Mouse (Mus musculus): ENCODE measurements at regions not wholly inside any gene's neighbourhood (a gene's known extent, or its start where the extent isn't known, plus 50 kb on each side); places are given as distances from the start of the nearest gene placed in this dataset.

DNA sequence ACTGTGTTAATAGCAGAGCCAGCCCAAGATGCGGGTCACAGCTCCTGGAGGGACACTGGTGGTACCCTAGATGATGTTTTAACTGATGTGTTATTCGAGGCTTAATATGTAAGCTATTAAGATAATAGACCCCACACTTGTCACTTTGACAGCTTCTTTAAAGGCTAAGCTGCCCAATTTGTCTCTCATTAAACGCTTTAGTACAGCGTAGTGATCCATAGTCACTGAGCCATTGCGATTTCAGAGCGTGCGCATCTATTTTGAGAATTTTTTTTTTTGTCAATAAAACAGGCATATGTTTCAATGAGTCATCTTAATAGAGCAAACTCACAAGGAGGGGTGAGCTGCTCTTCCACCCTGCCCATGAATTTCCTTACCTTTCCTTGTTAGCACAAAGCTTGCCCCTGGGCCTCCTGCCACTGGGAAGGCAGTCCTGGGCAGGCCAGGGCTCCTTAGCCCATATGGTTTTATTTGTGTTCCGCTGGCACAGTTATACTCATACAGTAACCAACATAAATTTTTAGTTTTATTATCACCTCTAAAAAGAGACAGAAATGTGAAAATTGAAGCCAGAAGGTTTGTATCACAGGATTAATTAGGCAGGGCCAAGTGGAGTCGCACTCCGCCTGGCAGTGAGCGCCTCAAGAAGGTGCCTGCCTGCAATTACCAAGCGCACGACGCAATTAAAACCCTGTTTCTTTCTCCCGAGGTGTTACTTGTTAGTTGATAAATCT lies 294.3 kb downstream of the Etv1 start:
- DNase-seq (ENCODE audit: low spot score) = no peak

DNA sequence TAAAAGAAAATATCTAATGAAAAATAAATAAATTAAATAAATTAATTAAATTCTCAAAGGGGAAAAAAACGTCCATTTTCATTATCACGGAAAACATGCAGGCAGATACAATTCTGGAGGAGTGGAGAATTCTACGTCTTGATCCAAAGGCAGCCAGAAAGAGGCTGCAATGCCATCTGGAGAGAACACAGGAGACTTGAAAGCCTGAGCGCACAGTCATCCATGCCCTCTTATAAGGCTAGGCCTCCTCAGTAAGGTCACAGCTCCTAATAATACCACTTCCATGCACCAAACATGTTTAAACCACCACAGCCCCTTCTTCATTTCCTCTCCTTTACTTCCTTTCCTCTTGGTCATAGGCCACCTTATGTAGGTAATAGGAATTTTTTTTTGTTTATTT lies 307.1 kb downstream of the Etv1 start:
- DNase-seq (ENCODE audit: low spot score) = no peak

DNA sequence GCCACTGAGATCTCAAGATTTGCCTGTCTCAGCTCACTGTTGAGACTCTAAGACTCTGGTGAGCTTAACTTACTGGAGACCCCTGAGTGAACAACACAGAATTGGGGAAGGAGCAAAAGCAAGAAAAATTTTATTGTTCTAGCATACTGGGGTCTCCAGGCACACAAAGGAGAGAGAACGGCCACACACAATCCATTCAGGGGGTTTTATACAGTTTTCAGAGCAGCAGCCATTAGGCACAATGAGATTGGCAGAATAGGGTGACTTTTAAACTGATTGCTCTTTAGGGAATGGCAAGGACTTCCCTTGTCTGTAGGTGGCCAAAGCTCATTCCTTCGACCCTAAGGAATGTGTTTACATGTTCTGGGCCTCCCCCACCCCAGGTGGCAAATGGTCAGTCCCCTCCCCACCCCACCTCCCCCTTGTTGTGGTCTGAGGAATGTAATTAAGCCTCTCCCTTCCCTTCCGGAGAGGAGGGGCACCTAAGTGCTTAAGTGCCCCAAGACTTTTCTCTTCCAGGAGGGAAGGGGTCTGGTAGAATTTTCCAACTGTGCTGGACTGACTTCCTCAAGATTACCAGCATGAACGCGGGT lies 315.6 kb downstream of the Etv1 start:
- no peak for DNase-seq (ENCODE audit: low spot score)

DNA sequence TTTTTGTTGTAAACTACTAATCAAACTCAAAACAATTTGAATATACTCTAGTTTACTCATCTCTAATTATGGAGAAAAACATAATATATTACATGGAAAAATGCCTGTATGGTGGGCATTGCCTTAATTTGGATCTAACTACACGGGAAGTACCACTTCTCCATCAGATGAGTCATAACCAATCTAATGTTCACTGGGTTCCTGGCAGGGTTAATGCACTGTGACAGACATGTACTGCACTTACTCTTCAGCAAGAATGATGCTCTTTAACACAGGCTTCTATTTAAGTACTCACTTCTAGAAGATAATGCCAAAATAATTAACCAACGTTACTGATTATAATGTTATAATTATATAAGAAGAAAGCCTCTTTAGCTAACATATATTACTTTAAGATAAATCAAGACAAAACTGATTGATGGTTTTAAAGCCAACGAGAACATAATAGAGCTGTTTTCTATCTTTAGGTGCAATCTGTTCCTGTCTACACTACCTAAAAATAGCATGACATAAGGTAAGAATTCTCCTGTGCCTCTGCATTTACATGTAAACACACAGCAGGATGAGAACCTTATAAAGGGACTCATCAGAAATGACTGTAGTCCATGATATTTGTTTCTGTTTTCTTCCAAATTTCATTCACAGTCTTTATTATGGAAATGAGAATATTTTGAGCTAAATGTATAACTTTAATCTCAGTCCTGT lies 344.4 kb downstream of the Etv1 start:
- no peak for DNase-seq (ENCODE audit: low spot score)

DNA sequence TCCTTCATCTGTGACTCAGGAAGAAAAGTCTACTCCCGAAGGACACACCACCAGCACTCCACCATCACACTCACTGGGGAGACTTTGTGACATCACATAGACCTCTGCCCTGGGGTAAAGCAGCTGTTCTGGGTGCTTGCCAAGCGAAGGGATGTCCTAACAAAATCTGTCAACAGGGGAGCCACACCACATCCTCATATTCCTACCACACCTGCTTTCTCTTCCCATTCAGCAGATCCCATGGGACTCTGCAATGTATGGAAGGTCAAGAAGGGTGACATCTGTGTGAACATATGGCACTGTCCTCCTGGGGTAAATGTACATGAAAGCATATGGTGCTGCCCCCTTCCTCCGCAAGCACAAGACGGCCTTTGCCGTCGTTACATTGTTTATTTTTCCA lies 375.5 kb downstream of the Etv1 start:
- no peak for DNase-seq (ENCODE audit: low spot score)

DNA sequence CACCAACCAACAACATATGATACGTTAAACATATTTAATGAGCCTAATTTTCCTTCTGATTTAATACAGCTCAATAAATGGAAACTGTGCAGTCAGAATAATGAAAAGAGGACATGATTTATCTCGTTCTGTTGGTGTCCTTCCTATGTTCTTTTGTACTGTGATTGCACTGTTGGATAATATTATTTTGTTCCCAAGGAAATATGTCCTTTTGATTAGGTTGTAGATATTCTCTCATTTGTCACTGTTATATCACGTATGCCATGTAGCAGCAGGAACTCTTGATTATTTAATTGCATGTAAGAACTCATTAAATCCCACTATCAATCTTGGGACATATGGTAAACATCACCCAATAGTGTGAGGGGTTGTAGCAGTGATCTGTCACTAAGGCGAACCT lies 397.8 kb downstream of the Etv1 start:
- DNase-seq (ENCODE audit: low spot score) = no peak

DNA sequence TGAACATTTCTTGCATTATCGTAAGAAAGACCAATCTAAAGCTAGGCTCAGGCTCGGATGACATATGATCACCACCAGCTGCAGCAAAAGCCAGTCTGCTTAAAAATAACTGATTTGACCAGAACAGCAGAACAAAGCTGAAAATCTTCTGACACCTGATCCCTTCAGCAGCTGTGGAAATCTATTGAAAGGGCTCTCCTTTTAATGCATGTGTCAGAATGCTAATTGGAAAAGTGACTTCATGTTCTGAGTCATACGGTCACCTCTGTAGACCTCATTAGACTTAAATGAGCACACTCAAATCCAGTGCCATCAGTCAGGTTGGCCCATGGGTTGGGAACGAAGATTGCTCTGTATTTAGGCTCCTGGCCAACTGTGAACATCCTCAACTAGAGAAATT lies 444.9 kb downstream of the Etv1 start:
- no peak for DNase-seq (ENCODE audit: low spot score)

DNA sequence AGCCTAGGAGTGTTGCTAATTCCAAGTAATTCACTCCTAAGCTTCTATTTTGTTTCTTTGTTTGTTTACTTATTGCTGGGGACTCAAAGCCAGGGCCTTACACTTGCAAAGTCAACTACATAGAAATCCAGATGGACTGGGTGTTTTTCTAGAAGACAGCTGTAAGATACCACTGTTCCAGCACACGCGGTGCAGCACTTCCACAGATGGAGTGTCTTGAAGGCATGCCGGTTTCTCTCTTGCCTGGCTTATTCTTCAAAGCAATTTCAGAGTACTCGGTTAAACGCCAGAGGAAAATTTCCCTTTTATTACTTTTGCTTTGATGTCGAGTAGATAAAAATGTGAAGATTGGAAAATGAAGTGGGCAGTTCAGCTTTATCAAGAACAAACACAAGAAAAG lies 477.4 kb downstream of the Etv1 start:
- no peak for DNase-seq (ENCODE audit: low spot score)

DNA sequence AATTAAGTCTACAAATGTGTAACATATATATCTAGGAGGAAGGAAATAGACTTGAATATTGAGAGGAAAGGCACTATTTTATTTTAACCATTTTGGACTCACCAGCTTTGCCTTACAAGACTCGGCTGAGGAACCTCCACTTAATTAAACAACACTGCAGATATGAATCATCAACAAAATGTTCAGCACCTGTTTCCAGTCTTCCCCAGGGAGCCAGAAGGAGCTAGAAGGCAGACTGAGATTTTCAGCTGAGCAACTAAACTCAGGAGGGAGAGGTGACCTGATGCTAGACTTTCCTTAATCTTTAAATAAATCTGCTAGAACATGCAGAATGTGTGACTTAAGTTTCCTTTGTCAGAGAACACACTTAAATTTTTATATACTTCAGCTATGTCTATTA lies 478.4 kb downstream of the Etv1 start:
- DNase-seq (ENCODE audit: low spot score) = no peak

DNA sequence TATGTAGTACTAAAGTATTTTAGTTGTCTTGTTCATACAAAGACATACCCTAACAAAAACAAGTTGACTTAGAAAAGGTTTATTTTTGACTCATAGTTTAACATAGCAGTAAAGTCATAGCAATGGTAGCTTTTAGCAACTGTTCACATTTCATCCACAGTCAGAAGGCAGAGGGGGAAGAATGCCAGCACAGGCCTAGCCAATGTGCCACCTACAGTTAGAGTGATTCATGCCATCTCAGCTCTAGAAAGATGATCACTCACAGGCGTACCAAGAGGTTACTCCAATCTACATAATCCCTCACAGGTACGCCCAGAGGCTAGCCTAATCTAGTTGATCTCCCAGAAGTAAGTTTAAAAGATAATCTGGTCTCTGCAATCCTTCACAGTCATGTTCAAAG lies 510.5 kb downstream of the Etv1 start:
- no peak for DNase-seq (ENCODE audit: low spot score)

DNA sequence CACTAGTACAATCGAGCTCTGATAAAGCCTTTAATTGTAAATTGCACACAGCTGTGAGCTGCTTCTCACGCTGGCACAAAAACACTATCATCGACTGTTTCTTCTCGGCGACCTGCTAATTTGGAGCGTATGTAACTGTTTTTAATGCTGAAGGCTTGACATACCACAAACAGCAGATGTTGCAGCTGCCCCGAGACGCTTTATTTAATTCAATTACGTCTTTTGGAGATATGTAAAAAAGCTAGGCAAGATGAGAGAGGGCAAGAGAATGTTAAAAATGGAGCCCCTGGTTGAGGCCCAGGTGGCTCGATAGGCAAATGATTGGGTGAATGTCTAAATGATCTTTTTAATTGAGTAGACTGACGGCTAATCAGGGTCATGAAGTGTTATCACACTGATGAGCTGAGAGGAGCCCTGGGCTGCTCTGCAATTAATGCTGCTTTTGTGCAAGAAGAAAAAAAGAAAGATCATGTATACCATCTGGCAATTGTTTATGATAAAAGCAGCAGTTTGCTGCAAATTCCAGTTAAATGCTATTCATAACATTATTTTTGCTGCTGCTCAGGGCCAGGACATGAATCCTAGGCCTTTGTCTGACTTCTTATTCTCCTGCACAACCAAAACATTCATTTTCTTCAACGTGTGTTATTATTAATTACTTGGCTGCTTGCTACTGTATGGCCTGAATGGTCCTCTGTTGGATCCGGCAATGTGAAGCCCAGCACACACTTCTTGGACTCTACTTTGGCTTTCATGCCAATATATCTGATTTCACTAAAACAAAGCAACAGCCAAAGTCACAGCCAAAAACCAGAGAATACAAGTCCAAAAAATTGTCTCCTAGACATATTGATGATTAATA lies 522.4 kb downstream of the Etv1 start:
- no peak for DNase-seq (ENCODE audit: low spot score)

DNA sequence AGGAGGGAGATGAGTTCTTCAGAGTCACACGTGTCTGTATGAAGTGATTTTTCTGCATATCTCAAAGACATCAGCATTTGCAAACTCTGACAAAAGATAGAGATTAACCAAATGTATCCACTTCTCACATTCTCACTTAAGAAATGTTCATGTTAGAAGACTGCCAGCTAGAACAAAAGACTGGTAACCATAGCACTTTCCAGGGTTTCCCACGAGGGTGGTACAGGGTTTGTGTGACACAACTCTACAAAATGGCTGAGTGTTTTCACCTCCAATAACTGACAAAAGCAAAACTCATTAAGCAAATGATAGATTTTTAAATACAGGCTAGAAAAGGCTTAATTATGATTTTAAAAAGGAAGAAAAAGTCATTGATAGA lies 523.0 kb downstream of the Etv1 start:
- DNase-seq (ENCODE audit: low spot score) = no peak

DNA sequence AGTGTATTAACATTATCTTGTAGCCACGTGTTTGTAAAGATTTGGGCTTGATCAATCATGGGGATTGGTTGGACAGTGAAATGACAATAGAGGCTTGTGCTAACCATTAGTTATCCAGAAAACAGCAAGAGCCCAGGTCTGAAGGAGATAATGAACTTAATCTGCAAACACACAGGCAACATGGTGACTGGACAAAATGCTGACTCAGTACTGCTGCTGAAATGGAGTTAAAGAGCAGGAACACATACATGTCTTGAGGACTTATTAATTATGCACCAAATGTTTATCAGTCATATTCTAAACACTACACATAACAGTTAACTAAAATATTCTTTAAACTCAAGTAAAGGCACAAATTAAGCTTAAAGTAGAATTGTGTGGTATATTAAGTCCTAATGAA lies 528.6 kb downstream of the Etv1 start:
- no peak for DNase-seq (ENCODE audit: low spot score)

DNA sequence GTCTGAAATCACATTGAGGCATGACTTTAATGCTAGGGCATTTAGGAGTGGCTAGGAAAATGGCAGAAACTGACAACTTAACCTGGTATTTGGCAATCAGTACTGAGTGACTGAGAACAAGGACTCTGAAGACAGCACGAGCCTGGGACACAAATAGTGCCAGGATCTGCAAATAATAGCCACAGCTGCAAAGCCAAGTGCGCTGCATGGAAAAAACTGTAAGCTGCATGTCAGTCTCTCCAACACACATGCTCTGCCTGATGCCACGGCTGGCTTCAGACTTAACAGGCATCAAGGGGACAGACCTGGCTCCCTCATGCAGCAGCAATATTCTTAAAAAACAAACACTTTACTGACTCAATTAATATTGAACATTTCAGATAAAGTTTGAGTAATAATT lies 530.7 kb downstream of the Etv1 start:
- DNase-seq (ENCODE audit: low spot score) = no peak

DNA sequence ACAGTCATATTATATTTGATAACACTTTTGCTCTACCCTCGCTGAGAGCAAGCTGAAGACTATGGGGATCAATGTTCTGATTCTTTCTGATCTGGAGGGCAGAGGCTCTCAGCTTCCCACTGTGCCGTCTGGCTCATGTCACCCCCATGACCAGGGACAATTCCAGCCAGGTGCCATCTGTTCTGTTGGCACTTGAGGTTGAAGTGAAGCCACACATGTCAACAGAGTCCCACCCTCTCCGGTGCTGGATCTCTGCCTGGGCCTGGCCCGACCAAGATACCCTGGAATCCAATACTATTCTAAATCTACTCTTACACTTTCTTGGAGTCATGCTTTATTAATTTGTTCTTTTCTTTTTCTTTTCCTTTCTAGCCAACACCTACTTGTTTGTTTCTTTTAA lies 538.0 kb downstream of the Etv1 start:
- no peak for DNase-seq (ENCODE audit: low spot score)

DNA sequence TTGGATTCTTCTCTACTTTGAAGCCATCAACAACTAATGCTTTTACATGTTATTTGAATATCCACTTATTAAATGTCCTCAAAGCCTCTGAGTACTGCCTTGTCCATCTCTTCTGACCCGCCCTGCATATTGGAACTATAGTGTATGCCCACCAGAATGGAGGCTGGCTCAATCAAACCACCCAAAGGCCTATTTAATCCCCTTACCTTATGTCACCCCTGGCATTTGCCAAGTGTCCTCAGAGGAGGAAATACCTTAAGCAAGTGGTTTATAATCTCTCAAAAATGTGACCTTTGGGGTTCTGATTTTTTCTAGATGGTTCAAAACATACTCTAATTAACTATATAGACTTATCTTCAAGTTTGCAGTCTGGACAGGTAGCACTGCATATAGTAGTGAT lies 542.3 kb downstream of the Etv1 start:
- DNase-seq (ENCODE audit: low spot score) = no peak

DNA sequence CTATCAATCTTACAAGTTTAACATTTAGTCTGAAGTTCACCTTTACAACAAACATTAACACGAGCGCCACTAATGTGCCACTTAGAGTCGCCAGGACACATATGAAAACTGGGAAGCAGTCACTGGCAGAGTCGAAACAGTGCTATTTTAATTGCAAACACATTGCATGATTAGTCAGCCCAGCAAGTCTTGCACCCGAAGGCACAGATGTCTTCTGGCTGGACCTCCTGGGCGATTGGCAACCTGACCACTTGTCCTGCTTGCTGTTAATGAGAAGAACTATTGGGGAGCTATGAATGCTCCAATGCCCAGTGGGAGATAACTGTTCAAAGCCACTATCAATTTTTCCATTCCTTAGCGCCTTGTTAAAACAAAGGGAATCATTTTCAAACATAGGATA lies 547.0 kb downstream of the Etv1 start:
- DNase-seq (ENCODE audit: low spot score) = no peak

DNA sequence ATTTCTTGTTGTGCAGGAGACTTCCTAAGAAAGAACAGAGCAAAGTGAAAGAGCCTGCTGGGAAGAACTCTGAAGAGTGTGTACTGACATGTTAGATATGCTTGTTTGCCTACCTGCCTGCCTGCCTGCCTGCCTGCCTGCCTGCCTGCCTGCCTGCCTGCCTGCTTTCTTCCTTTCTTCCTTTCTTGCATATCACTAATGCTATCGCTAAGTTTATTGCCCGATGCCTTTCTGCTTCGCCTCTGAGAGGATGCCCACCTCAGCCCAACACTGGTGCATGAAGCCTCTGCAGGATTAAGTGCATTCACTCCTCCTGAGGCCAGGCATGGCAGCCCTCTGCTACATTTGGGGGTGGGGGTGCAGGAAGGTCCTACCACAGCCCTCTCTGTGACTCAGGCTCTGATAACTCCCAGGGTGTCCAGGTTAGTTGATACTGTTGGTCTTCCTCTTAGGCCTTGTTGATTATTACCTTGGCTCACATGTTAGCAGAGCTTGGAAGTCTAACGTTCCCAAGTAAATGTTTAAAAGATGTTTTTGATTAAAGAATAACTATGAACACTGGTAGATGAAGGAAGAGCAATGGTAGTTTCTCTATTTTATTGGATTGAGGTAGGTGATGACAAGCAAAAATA lies 547.6 kb downstream of the Etv1 start:
- peak; percentile 53 for DNase-seq (ENCODE audit: low spot score)

DNA sequence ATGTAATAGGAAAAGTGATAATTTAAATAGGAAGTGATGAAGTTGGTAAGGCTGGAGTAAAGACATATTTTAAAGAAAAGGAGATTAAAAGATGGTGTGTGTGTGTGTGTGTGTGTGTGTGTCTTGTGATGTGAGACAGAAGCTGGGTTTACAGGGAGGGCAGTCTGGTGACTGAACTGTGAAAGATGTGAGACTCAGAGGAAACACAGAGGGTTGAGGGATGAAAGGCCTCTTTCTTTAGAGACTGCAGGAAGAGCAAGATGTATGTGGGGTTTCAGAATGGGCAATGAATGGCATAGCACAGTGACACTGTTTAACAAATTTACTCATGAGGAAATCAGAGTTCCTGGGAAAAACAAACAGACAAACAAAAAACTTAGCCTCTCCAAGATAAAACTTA lies 549.2 kb downstream of the Etv1 start:
- no peak for DNase-seq (ENCODE audit: low spot score)

DNA sequence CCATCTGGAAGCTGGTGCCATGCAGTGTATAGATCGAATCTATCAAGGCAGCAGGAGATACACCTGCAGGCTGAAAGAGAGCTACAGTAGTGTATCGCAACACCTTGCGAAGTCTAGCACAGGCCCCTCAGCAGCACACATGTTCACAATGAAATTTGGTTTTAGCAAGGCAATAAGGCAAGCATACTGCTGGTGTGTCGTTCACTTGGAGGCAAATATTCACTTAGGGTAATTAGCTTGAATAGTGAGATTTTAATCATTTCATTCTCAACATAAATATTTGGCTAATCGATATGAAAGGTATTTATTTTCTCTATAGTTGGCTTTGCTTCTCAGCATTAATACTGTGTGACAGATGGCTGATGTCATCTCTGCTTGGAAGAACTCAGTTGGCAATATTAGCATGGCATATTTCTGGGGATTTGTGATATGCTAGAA lies 559.9 kb downstream of the Etv1 start:
- no peak for DNase-seq (ENCODE audit: low spot score)

DNA sequence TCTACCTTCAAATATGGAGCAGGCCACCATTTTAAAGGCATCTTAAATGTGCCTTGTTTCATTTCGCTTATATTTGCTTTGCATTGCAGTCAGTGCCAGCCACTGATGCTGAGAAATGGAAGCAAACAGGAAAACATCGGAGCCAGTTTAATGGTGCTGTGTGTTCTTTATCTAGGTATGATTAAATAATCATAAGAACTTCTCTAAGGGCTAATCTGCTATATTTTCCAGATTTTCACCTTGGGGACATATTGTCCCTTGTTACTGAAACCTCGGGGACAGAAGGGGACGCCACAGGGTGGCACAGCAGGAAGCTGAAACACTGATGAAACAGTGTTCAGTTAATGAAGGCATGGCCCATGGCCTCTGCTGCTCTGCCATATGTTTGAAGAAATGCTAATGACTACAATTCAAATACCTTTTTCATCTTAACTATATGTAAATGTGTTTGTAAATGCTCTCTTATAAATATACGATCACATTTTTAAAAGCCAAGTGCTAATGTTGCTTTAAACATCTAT lies 562.6 kb downstream of the Etv1 start:
- no peak for DNase-seq (ENCODE audit: low spot score)

DNA sequence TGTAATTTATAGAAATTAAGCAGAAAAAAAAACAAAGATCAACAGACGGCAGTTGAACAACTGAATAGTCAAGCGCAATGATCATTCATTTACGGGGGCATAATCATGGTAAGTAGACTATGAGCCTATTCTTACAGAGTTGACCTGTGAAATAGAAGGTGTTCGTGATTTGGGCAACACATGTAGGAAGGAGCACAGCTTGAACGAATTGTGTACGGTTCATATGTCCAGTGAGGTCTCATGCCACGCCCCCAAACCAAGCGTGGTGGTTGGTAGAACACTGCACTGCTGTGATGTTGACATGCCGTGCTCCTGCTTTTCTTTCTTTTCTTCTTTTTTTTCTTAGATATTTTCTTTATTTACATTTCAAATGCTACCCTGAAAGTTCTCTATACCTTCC lies 563.1 kb downstream of the Etv1 start:
- DNase-seq (ENCODE audit: low spot score) = no peak

Measured in yolk sac, embryonic 10.5 days (tissue).